Mouse (Mus musculus) left cerebral cortex, adult 2 months (tissue): ENCODE results near the gene Lrrc29. TPM values are rescaled to one million over a fixed set of nuclear protein-coding genes. Genes with fewer than 3 reads are reported as not detected.

Experiments used
- DNase-seq, 2 experiments: peaks; one replicate each; pipeline ENCODE4 v3.0.0; 2021 to 2022; ENCODE audit warnings: low spot score in 2 of 2, mixed read lengths in 1 of 2; ENCODE audit errors: extremely low spot score in 1 of 2
- H3K27ac ChIP-seq: fragments of 200-600 bp; 2 replicates; pipeline ENCODE4 v1.8.1; 2022
- H3K4me3 ChIP-seq: fragments of 200-600 bp; 2 replicates; pipeline ENCODE4 v1.8.1; 2022
- CTCF ChIP-seq: fragments of 200-600 bp; IDR thresholded peaks from 2 replicates; pipeline ENCODE4 v1.8.1; 2022; ENCODE audit warnings: antibody characterized with exemption, mild to moderate bottlenecking, moderate library complexity
- intact Hi-C: fragments of 180-260 bp; cut with DNase I; formaldehyde crosslinking; loops from one replicate; pipeline ENCODE4 v1.15.1; 2025
- long read RNA-seq, 2 experiments: library from polyadenylated mRNA; stranded (forward); transcript quantifications; one replicate each; pipeline ENCODE4 v2.0.0; 2021; ENCODE audit warnings: borderline mapping rate in 2 of 2
- total RNA-seq, 2 experiments: library from RNA; stranded (reverse); gene quantifications; 2 replicates each; pipeline ENCODE4 v1.2.3; 2021

The Lrrc29 gene
- total RNA-seq: 1 to 10 TPM; 6.6 to 6.8 TPM
- long read RNA-seq, experiment 1, partial matches to known transcripts: 4 of 7 reads
- long read RNA-seq, experiment 1, other reads (novel, unspliced or antisense): 2 of 7 reads
- long read RNA-seq, experiment 2, partial matches to known transcripts: 2 of 5 reads
- long read RNA-seq, experiment 2, other reads (novel, unspliced or antisense): 2 of 5 reads

- intact Hi-C loops: loop anchor here (2.0 kb wide), 1 partner anchor 15 kb away; no protein-coding TSS in a partner anchor
- Histone ChIP-seq H3K4me3 (peak within 1 kb of the TSS; percentile 99), H3K27ac (peak within 1 kb of the TSS; percentile 96)
- peak; percentile 96 to 97 for DNase-seq
- TF ChIP-seq CTCF: peak; percentile 46
Measured at GRCm38 (mm10) chr8:105326141-105326672, at the start of gene Lrrc29, which contains the start of gene Tmem208. Lrrc29 (minus strand) TSS chr8:105326278. Tmem208 (plus strand) TSS chr8:105326354.

DNA sequence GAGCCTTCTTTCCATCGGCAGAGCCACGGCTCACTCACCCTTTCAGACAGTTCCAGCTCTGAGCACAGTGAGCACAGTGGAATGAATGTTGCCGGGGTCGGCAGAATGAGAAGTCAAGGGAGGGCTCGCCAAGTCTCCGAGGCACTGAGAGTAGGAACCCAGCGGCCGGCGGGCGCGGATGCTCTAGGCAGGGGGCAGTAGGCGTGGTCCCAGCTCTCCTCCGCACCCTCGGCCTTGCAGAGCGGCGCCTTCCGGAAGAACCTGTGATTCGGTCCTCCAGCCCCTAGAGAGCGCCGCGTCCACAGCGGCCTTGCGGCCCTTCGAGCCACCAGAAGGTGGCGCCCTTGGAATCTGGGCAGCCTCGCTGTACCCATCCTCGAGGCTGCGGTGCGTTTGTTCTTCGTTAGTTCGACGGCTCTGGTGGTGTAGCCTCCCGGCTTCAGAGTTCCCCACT is 48.5 kb upstream of the Lrrc29 start:
- TF ChIP-seq CTCF: peak; percentile 50
- Histone ChIP-seq H3K27ac (no peak overlapping the region), H3K4me3 (no peak overlapping the region)
- intact Hi-C loops: no loop called here
- DNase-seq: no peak

DNA sequence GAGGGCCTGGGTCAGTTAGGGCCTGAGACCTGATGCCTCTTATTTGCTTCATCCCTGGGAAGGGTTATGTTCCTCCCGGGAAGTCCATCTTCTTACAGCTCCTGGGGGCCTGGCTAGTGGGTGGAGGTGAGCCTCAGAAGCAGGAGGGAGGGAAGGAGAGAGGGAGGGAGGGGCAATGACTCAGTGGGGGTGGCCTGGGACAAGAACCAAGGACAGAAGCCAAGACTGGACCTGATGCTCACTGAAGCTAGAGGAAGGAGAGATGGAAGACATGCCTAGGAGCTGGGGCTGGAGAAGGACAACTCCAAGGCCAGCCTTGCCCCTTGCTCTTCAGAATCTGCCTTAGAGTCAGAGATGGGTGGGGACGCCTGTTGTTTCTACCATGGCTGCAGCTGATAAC is 47.0 kb upstream of the Lrrc29 start, which contains the start of gene Plekhg4:
Gene Plekhg4, plus strand, starts transcription at position 243 of the 400 bp plus-strand sequence.
- no peak within 1 kb of the TSS for H3K27ac ChIP-seq
- H3K4me3 ChIP-seq: no peak within 1 kb of the TSS
- intact Hi-C loops: no loop called here
- TF ChIP-seq CTCF: no peak
- no peak for DNase-seq

GRCm38 (mm10) chr8:105372473-105372872 is 46.4 kb upstream of the Lrrc29 start:
- TF ChIP-seq CTCF: no peak
- no peak overlapping the region for H3K27ac ChIP-seq
- intact Hi-C loops: no loop called here
- no peak overlapping the region for H3K4me3 ChIP-seq
- DNase-seq: no peak

DNA sequence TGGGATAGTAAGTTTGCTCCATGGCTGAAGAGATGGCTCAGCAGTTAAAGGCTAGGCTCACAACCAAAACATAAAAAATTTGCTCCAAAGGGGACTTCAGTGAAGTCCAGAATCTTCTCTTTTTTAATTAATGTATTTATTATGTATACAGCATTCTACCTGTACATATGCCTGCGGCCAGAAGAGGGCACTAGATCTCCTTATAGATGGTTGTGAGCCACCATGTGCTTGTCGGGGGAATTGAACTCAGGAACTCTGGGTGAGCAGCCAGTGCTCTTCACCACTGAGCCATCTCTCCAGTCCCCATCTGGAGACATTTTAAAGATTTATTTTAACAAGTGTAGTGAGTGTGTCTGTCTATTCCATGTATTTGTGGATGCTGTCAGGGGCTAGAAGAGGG is 41.0 kb upstream of the Lrrc29 start:
- Histone ChIP-seq H3K27ac (no peak overlapping the region), H3K4me3 (no peak overlapping the region)
- peak; percentile 47 for TF ChIP-seq CTCF
- intact Hi-C loops: no loop called here
- no peak for DNase-seq

GRCm38 (mm10) chr8:105361751-105362702 is 35.9 kb upstream of the Lrrc29 start:
- TF ChIP-seq CTCF: no peak
- no peak overlapping the region for H3K27ac ChIP-seq
- intact Hi-C loops: no loop called here
- no peak overlapping the region for H3K4me3 ChIP-seq
- DNase-seq: no peak

GRCm38 (mm10) chr8:105359646-105360045 is 33.6 kb upstream of the Lrrc29 start:
- no peak overlapping the region for H3K27ac ChIP-seq
- DNase-seq: no peak
- TF ChIP-seq CTCF: peak; percentile 37
- no peak overlapping the region for H3K4me3 ChIP-seq
- intact Hi-C loops: loop anchor here (2.0 kb wide), 1 partner anchor 37 kb away; no protein-coding TSS in a partner anchor

DNA sequence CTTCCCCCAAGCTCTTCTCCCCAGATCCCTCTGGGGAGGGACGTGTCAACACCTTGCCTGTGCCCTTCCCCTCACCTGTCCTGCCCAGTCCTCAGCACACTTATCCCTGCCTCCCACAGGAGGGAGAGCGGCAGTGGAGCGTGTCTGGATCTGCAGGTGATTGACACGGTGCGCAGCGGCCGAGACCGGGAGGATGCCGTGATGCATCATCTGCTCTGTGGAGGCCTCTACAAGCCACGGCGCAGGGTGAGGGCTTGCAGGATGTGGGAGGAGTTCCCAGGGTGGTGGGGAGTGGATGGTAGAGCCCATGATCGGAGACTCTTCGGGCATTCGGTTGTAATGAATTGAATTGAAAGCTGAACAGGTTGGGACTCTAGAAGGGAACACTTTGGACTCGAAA is 33.1 kb upstream of the Lrrc29 start:
- no peak for TF ChIP-seq CTCF
- Histone ChIP-seq H3K4me3 (no peak overlapping the region), H3K27ac (no peak overlapping the region)
- intact Hi-C loops: loop anchor here (2.0 kb wide), 1 partner anchor 38 kb away; no protein-coding TSS in a partner anchor
- DNase-seq: no peak

DNA sequence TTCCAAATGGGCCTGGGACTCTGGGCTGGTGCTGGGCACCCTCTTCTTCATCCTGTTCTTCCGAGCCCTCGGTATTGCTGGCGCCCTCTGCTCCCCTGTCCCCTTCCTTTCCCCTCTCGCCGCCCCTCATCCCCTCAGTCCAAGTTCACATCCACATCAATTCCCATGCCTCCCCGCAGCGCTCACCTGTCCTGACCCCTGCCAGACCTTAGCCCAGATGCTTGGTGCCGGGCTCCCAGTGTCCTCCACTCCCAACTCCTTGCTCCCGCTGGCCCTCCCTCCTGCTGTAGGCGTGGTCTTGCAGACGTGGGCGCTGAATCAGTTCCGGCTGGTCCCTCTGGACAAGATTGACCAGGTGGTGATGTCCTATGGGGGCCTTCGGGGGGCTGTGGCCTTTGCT is 30.6 kb upstream of the Lrrc29 start:
- intact Hi-C loops: no loop called here
- H3K4me3 ChIP-seq: no peak overlapping the region
- no peak for DNase-seq
- TF ChIP-seq CTCF: no peak
- no peak overlapping the region for H3K27ac ChIP-seq

DNA sequence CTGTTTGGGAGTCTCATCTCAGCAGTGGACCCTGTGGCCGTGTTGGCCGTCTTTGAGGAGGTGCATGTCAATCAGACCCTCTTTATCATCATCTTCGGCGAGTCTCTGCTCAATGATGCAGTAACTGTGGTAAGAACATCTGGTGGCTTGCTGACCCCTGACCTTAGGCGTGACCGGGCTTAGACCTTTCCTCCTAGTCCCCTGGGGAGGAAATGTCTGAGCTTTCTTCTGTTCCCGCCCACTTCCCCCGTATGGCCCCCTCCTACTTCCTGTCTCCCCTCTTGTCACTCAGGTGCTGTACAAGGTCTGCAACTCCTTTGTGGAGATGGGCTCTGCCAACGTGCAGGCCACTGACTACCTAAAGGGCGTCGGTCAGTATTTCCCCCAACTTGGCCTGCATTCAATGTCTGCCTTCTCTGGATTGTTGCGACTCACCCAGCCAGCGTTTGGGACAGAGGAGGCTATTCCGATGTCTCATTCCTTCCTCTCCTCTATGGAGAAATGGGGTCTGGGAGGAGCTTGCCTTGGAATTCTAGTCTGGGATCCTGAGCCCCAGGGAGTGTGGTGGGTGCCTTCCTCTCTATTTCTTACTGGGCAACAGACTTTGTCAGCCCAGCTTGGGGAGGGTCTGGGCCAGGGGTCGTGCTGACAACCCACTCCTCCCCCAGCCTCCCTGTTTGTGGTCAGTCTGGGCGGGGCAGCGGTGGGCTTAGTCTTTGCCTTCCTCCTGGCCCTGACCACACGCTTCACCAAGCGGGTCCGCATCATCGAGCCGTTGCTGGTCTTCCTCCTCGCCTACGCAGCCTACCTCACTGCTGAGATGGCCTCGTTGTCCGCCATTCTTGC is 29.3 kb upstream of the Lrrc29 start:
- no peak for DNase-seq
- Histone ChIP-seq H3K4me3 (no peak overlapping the region), H3K27ac (no peak overlapping the region)
- TF ChIP-seq CTCF: no peak
- intact Hi-C loops: no loop called here

DNA sequence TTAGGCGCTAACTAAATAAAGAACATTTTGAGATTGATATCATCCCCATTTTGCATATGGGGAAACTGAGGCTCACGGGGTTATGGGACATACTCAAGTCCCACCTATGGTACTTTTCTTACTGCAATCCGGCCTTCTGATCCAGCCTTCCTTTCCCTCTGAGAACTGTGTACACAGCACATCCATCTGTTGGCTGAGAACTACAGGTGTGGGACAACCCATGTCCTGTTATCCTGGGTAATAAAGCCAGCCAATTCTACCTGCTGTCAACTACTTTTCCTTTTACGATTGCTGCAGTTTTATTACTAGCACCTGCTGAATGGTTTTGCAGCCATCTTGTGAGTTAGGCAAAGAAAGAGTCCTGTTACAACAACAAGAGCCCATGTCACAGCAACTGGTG is 28.5 kb upstream of the Lrrc29 start:
- intact Hi-C loops: no loop called here
- DNase-seq: no peak
- Histone ChIP-seq H3K27ac (no peak overlapping the region), H3K4me3 (no peak overlapping the region)
- no peak for TF ChIP-seq CTCF
